Mouse (Mus musculus): ENCODE data around the gene Kcnmb4.

Gene Kcnmb4

DNA sequence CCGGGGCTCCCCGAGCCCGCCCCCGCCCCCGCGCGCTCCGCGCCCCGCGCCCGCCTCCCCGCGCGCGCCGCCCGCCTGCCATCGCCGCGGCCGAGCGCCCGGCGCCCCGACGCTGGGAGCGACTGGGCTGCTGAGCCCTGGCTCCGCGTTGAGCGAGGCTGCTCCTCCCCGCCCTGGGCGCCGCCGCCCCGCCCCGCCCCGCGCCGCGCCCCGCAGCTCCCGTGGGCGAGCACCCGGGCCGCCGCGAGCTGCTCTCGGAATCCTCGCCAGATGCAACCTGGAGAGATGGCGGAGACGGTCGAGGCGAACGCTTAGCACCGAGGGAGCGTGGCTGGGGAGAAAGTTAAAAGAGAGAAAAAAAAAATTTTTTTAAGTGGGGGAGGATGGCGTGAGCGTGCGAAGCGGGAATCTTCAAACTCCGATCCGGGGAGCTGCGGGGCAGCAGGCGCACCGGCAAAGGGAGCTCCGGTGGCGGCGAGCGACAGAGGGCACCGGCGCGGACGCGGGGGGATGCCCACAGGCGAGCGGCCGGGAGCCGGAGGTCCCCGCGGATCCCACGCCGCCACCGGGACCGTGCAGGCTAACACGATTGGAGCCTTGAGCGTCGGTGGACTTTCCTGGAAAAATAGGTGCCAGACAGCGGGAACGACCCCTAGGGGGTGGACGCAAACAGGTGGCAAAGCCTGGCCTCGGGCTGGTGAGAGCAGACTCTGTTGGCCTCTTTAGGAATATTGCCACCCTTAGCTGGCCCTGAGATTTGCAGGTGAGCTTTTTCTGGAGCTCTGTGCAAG lies at the start of gene Kcnmb4:
Gene Kcnmb4 (minus strand): TSS at position 120 of the 791 bp plus-strand sequence.
- peak; percentile 79 for DNase-seq

GRCm38 (mm10) chr10:116519588-116519987 lies 45.9 kb upstream of the Kcnmb4 start:
- no peak for DNase-seq

DNA sequence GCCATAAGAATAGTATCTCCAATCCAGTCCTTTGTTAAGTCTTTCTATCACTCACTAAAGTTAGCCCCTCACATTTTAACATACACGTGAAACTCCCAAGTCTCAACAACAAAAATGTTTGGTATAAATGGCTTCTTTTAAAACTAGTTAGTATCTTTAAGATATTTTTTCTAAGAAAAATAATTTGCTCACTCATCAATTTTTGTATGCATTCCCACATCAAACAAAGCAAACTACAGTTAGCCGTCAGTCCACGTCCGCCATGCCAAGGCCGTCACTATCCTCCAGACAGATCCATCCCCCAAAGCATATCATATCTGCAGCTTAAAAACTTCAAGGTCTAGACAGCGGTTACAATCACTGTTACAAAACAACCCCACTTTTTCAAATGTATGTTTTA lies 41.9 kb upstream of the Kcnmb4 start:
- DNase-seq = no peak

- no peak for DNase-seq
These were observed 41.5 kb upstream of the Kcnmb4 start for GRCm38 (mm10) chr10:116515158-116515557.

DNA sequence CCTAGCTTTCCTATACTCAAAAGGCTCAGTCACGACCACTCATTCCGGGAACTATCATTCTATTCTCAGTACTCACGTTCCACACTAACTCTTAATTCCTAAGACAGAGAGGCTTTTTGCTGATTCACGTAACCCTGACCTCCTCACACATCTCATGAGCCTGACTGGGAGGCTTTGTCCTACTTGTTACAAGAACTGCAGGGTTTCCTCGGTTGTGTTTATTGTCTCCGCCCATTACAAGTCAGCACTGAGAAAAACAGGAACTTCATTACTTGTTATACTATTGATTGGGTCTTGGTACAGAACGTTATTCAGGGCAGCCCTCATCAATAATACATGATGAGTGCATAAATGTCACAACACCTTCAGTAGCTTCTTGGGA lies 39.6 kb upstream of the Kcnmb4 start:
- DNase-seq = no peak

GRCm38 (mm10) chr10:116512521-116513253 lies 39.0 kb upstream of the Kcnmb4 start:
- DNase-seq = no peak

DNA sequence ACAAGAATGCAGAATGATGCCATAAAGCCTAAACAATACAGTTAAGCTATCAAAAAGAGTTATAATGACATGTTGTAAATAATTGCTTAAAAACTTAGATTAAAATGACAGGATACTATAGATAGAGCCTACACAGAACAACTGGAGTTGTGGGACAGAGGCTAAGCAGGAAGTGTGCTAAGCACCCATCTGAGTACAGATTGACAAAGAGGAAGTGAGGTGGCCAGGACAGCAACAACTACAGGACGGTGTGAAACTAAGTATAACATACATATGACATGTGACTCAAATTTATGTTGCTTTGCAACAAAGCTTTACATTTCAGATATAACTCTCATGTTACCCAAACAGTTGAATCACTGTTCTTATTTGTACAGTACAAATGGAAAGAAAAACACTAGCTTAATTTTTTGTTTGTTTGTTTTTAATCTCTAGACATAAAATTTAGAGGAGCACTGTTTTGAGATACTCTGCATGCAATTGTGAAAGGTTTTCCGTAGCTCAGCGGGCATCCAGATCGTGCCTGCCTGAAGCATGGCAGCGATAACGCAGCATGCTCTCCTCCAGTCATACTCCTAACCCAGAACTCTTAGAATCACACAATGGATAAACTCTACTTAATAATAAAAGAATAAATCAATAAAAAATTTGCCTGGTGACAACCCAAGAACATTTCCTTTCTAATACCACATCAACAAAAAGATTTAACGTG lies 31.8 kb upstream of the Kcnmb4 start:
- DNase-seq = no peak

GRCm38 (mm10) chr10:116492768-116493167 lies 19.1 kb upstream of the Kcnmb4 start:
- DNase-seq = no peak

DNA sequence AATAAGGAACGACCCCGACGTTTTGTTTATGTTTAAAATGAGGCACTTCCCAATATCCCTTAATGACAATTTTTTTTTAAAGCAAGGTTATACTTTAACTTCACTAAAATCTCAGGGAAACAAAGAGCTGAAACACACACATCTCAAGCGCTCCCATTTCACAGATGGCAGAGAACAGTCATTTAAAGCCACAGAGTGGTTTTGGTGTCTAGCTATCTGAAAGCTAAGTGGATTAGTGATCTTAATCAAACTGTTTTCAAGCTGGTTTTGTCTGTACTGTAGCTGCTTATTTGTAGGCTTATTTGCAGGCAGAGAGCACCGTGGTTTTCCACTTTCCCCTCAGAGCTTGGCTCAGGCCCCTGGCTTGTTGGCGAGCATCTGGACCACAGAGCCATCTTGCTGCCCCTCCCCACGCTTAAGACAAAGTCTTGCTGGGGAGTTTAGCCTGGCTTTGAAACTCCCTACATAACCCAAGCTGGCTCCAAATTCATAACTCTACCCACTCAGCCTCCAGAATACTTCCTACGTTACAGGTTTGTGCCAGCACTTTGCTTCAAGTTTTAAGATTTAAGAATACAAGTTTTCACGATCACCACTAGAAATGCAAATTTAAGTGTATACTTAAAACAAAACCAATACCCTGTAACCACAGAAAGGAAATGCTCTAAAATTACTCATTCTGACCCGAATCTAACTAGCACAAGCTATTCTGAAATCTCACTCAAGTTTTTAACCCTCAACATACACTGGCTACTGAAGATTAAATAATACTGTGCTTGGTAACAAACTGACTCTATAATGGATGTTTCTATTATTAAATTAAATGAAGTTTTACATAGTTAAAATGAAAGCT lies 13.4 kb upstream of the Kcnmb4 start:
- no peak for DNase-seq

- no peak for DNase-seq
These were observed 8.2 kb upstream of the Kcnmb4 start for GRCm38 (mm10) chr10:116481917-116482316.

DNA sequence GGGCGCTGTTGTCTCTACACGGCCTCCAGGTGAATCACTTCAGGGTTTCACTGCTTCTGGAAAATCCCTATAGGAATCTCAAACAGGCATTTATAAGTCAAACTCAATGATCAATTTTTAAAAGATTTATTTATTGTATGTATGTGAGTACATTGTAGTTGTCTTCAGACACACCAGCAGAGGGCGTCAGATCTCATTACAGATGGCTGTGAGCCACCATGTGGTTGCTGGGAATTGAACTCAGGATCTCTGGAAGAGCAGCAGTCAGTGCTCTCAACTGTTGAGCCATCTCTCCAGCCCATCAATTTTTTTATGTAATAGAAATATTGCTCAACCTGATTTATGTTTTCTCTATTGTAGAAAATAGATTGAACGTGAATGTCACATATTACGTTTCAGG lies 7.3 kb upstream of the Kcnmb4 start:
- no peak for DNase-seq

GRCm38 (mm10) chr10:116476559-116476958 lies 2.9 kb upstream of the Kcnmb4 start:
- no peak for DNase-seq

GRCm38 (mm10) chr10:116475725-116476124 lies 2.0 kb upstream of the Kcnmb4 start:
- no peak for DNase-seq

GRCm38 (mm10) chr10:116473071-116473758 lies 463 bp downstream of the Kcnmb4 start:
- peak; percentile 68 for DNase-seq

- no peak for DNase-seq
These were observed 1.1 kb downstream of the Kcnmb4 start for GRCm38 (mm10) chr10:116472579-116472978.

GRCm38 (mm10) chr10:116470306-116470925 lies 3.3 kb downstream of the Kcnmb4 start:
- no peak for DNase-seq

DNA sequence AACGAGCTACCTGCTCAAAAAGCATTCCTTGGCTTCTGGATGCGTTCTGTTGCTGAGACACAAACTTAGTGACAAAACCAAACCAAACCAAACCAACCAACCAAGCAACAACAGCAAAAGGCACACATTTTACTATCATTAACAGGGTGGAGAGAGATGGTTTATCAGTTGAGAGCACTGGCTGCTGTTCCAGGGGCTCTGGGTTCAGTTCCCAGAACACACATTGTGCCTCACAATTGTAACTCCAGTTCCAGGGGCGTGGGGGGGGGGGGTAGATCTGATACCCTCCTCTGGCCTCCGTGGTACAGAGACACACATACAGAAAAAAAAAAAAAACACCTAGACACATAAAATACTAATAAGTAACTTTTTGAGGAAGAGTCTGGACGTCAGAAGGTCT lies 5.6 kb downstream of the Kcnmb4 start:
- DNase-seq = no peak

GRCm38 (mm10) chr10:116463753-116464345 lies 9.8 kb downstream of the Kcnmb4 start:
- DNase-seq = no peak

DNA sequence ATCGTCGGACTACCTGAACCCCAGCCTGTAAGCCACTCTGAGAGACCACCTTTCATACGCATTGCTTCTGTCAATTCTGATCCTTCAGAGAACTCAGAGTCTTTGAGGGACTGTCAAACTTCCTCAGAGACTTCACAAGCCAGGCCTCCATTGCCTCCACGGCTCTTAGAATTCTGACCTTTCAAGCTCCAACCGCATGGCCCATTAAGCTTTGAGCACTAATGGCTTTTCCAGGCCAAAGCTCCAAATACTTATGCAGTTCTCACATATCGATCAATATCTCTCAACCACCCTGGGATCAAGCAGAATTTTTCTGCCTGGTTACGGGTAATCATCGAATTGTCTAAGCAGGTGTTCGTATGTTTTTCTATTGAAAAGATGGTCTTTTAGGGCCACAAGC lies 12.2 kb downstream of the Kcnmb4 start:
- no peak for DNase-seq

DNA sequence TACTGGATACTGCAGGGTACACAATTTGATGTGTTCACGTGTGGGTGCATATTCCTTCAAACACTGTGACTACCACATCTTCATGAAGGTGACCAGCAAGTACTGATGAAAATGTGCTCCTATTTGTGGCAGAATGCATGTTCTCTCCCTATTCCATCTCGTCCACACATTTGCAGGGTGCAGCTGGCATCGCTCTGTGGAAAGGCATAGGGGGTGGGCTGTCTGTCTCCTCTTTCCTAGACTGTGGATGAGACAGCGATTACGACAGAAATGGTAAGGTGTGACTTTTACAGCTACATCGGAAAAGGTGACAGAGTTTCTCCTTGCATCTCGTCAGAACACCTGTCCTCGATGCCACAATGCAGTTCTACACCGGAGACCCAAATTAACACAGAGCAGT lies 14.9 kb downstream of the Kcnmb4 start:
- DNase-seq = no peak

- DNase-seq = no peak
These were observed 20.9 kb downstream of the Kcnmb4 start for GRCm38 (mm10) chr10:116452771-116453170.
